Mouse (Mus musculus) MEL (cell line): ENCODE data around the gene Tex264.

Experiments
- CTCF ChIP-seq, 3 experiments: IDR thresholded peaks in 2 of 3; conservative IDR thresholded peaks in 1 of 3; 2 replicates each; pipeline ENCODE4 v1.5.1; 2011 to 2012; ENCODE audit warnings: low read length in 3 of 3, low read depth in 2 of 3, mild to moderate bottlenecking in 2 of 3, improper control_type of control experiment in 1 of 3, inconsistent platforms in 1 of 3, mixed read lengths in 1 of 3, moderate library complexity in 1 of 3; ENCODE audit not compliant: control insufficient read depth in 1 of 3, insufficient read depth in 1 of 3, poor library complexity in 1 of 3, severe bottlenecking in 1 of 3
- E2F4 ChIP-seq: IDR thresholded peaks from 2 replicates; pipeline ENCODE4 v1.6.1; 2011; ENCODE audit warnings: low read depth, low read length, improper control_type of control experiment, borderline replicate concordance
- MAX ChIP-seq: IDR thresholded peaks from 2 replicates; pipeline ENCODE4 v1.6.1; 2011; ENCODE audit warnings: low read length, improper control_type of control experiment
- POLR2A ChIP-seq, 2 experiments: IDR thresholded peaks; 2 replicates each; pipeline ENCODE4 v1.6.1; 2011 to 2012; ENCODE audit warnings: low read length in 2 of 2, mild to moderate bottlenecking in 2 of 2, control low read depth in 1 of 2, improper control_type of control experiment in 1 of 2, low read depth in 1 of 2, moderate library complexity in 1 of 2; ENCODE audit not compliant: control insufficient read depth in 1 of 2, insufficient read depth in 1 of 2, poor library complexity in 1 of 2
- RCOR1 ChIP-seq: IDR thresholded peaks from 2 replicates; pipeline ENCODE4 v1.6.1; 2012; ENCODE audit warnings: low read depth, mild to moderate bottlenecking, inconsistent platforms, low read length, improper control_type of control experiment

DNA sequence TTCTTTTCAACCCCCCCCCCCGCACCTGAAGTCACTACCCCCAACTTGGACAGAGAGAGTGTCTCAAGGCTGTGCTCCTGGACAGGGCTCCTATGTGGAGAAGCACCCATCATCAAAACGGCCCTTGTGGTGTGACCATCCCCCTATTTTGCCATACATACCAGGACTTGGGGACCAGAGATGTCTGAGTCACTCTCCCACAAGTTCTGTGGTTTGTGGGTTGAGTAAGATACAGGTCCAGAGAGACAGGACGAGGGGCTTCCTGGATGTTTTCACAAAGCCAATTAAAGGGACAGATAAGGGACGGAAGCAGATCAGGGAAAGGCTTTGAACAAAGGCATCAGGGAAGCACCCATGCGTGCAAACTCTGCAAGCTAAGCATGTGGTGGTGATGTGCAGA is 44.4 kb downstream of the Tex264 start:
- no peak for TF ChIP-seq POLR2A (IDR thresholded peaks at IDR 0.05; ENCODE audit: control insufficient read depth in 1 of 2, insufficient read depth in 1 of 2, low read depth in 1 of 2, low read length in 2 of 2, poor library complexity in 1 of 2)
- no peak for TF ChIP-seq E2F4
- no peak for TF ChIP-seq MAX
- no peak for TF ChIP-seq CTCF (IDR thresholded peaks at IDR 0.05 in 2 of 3, conservative IDR thresholded peaks at IDR 0.05 in 1 of 3; ENCODE audit: control insufficient read depth in 1 of 3, insufficient read depth in 1 of 3, low read depth in 2 of 3, low read length in 3 of 3, poor library complexity in 1 of 3, severe bottlenecking in 1 of 3)
- no peak for TF ChIP-seq RCOR1
